Mouse (Mus musculus) kidney, postnatal 0 days (tissue): ENCODE measurements around the gene Gm49486. TPM values are rescaled to one million over a fixed set of nuclear protein-coding genes. Genes with fewer than 3 reads are reported as not detected.

Experiments used
- ATAC-seq: fragments of 200-750 bp; cut with Nextera tagmentation; replicated peaks from 2 replicates; pipeline ENCODE4 v1.8.0; 2017; ENCODE audit warnings: low read depth, moderate number of reproducible peaks, moderate TSS enrichment, moderate library complexity; ENCODE audit not compliant: low FRiP score
- DNase-seq: peaks from one replicate; pipeline ENCODE4 v3.0.0-alpha.2; 2016; ENCODE audit warnings: low spot score
- H3K27ac ChIP-seq: fragments of 300-500 bp; sonication (generic); 2 replicates; pipeline ENCODE4 v1.5.1; 2014; ENCODE audit warnings: mild to moderate bottlenecking
- H3K27me3 ChIP-seq: fragments of 300-500 bp; sonication (generic); 2 replicates; pipeline ENCODE4 v1.6.1; 2014; ENCODE audit warnings: low read length, mixed read lengths; ENCODE audit not compliant: insufficient read depth
- H3K36me3 ChIP-seq: fragments of 300-500 bp; sonication (generic); 2 replicates; pipeline ENCODE4 v1.6.1; 2014; ENCODE audit warnings: low read length, mixed read lengths; ENCODE audit not compliant: insufficient read depth
- H3K4me1 ChIP-seq: fragments of 300-500 bp; sonication (generic); replicated peaks from 2 replicates; pipeline ENCODE4 v1.6.1; 2014; ENCODE audit warnings: antibody characterized with exemption, low read length, mixed read lengths; ENCODE audit not compliant: insufficient read depth
- H3K4me2 ChIP-seq: fragments of 300-500 bp; sonication (generic); 2 replicates; pipeline ENCODE4 v1.6.1; 2014; ENCODE audit warnings: mild to moderate bottlenecking, low read length, moderate library complexity, mixed read lengths
- H3K4me3 ChIP-seq: fragments of 300-500 bp; sonication (generic); replicated peaks from 2 replicates; pipeline ENCODE4 v1.5.1; 2014; ENCODE audit warnings: low read depth, low read length
- H3K9ac ChIP-seq: fragments of 300-500 bp; sonication (generic); 2 replicates; pipeline ENCODE4 v1.6.1; 2014; ENCODE audit warnings: low read depth, low read length
- H3K9me3 ChIP-seq: fragments of 300-500 bp; sonication (generic); replicated peaks from 2 replicates; pipeline ENCODE4 v1.6.1; 2016; ENCODE audit warnings: low read length, inconsistent platforms, mixed read lengths
- CTCF ChIP-seq: IDR thresholded peaks from 2 replicates; pipeline ENCODE4 v1.5.1; 2016; ENCODE audit warnings: antibody characterized with exemption, low read depth, mild to moderate bottlenecking, moderate library complexity
- WGBS: fragments of 180-500 bp; shearing (Covaris S2); extraction: QIAGEN DNeasy Blood & Tissue Kit; methylation state at CpG from one replicate; pipeline ENCODE4 v1.1.7; 2014; 5-methylcytosine and 5-hydroxymethylcytosine counted together
- polyA plus RNA-seq: library from polyadenylated mRNA; unstranded; fragments of >200 nt; fragmentation: Nextera tagmentation; extraction: Ambion mirVana; gene quantifications from 2 replicates; pipeline ENCODE4 v1.2.1, GENCODE M21; 2015

The Gm49486 gene
- polyA plus RNA-seq, 1 experiment from 2014 or later = 0.42 TPM

- no peak overlapping the region for H3K4me2 ChIP-seq
- no peak overlapping the region for H3K27ac ChIP-seq
- no peaks in the 10 kb centered on the region for H3K27me3 ChIP-seq
- WGBS = 73% methylated on average over 23 of the region's 23 CpGs
- ATAC-seq = no peak
- no peaks in the 10 kb centered on the region for H3K4me1 ChIP-seq
- peaks cover 3% of the 10 kb centered on the region; the same call in 1 of the 2 replicates for H3K36me3 ChIP-seq
- no peaks in the 10 kb centered on the region for H3K9me3 ChIP-seq
- H3K9ac ChIP-seq = no peak overlapping the region
- no peak for DNase-seq
- no peak overlapping the region for H3K4me3 ChIP-seq
- no peak for TF ChIP-seq CTCF
Observed at GRCm38 (mm10) chr15:79306043-79306637, 76.9 kb downstream of the Gm49486 start.

Other genes with a start within 250 kb of the Gm49486 start
- gene H1f0, start 200.9 kb upstream of the Gm49486 start, polyA plus RNA-seq = 522 and 524 TPM in 2 replicates
- gene Galr3, start 187.5 kb upstream of the Gm49486 start, polyA plus RNA-seq = 0.13 and 0.24 TPM in 2 replicates
- 42.5 and 42.6 TPM in 2 replicates for gene Ankrd54, start 166.5 kb upstream of the Gm49486 start, polyA plus RNA-seq
- gene Eif3l, start 154.2 kb upstream of the Gm49486 start, polyA plus RNA-seq = 199 and 218 TPM in 2 replicates
- gene Micall1, start 120.5 kb upstream of the Gm49486 start, polyA plus RNA-seq = 5.9 and 6.6 TPM in 2 replicates
- 314 and 321 TPM in 2 replicates for gene Polr2f, start 88.4 kb upstream of the Gm49486 start, polyA plus RNA-seq
- 12.9 and 15.2 TPM in 2 replicates for gene 1700088E04Rik, start 88.1 kb upstream of the Gm49486 start, polyA plus RNA-seq
- 0.23 and 0.25 TPM in 2 replicates for gene Sox10, start 64.2 kb upstream of the Gm49486 start, polyA plus RNA-seq
- 31.8 and 35.6 TPM in 2 replicates for gene Pick1, start 218 bp upstream of the Gm49486 start, polyA plus RNA-seq
- gene Slc16a8, start 25.4 kb downstream of the Gm49486 start, polyA plus RNA-seq = 0.23 TPM in 1 of 2 replicates, not detected in the other
- 23.9 and 25.0 TPM in 2 replicates for gene Baiap2l2, start 56.1 kb downstream of the Gm49486 start, polyA plus RNA-seq
- gene Pla2g6, start 99.0 kb downstream of the Gm49486 start, polyA plus RNA-seq = 10.7 and 12.2 TPM in 2 replicates
- gene Maff, start 117.2 kb downstream of the Gm49486 start, polyA plus RNA-seq = 6.9 and 7.3 TPM in 2 replicates
- gene Tmem184b, start 174.2 kb downstream of the Gm49486 start, polyA plus RNA-seq = 44.4 and 47.5 TPM in 2 replicates
- gene Csnk1e, start 226.2 kb downstream of the Gm49486 start, polyA plus RNA-seq = 50.9 and 53.9 TPM in 2 replicates